Mouse (Mus musculus) adrenal gland, postnatal 14 days (tissue): Measurements from ENCODE around the gene Tldc1. TPM values are rescaled to one million over a fixed set of nuclear protein-coding genes. Genes with fewer than 3 reads are reported as not detected.

Source experiments
- DNase-seq: peaks from one replicate; pipeline ENCODE4 v3.0.0; 2021; ENCODE audit warnings: mixed read lengths
- total RNA-seq: library from RNA; stranded (reverse); gene quantifications from 2 replicates; pipeline ENCODE4 v1.2.3, GENCODE M21; 2021

Tldc1 gene
- total RNA-seq, 1 experiment from 2014 or later: 10.8 TPM

- DNase-seq: no peak
These were observed 12.3 kb downstream of the Tldc1 start for GRCm38 (mm10) chr8:119765761-119766444.

GRCm38 (mm10) chr8:119765311-119765710 is 12.9 kb downstream of the Tldc1 start:
- no peak for DNase-seq

GRCm38 (mm10) chr8:119762226-119763220 is 15.7 kb downstream of the Tldc1 start:
- no peak for DNase-seq

- no peak for DNase-seq
These were observed 16.5 kb downstream of the Tldc1 start for GRCm38 (mm10) chr8:119761692-119762091.

GRCm38 (mm10) chr8:119756538-119756937 is 21.7 kb downstream of the Tldc1 start:
- peak; percentile 34 for DNase-seq

GRCm38 (mm10) chr8:119756147-119756461 is 22.1 kb downstream of the Tldc1 start:
- DNase-seq: no peak

GRCm38 (mm10) chr8:119755238-119756146 is 22.7 kb downstream of the Tldc1 start:
- no peak for DNase-seq

GRCm38 (mm10) chr8:119744604-119745003 is 33.6 kb downstream of the Tldc1 start:
- no peak for DNase-seq

GRCm38 (mm10) chr8:119743291-119744026 is 34.8 kb downstream of the Tldc1 start:
- peak; percentile 56 for DNase-seq

GRCm38 (mm10) chr8:119742409-119742808 is 35.8 kb downstream of the Tldc1 start:
- DNase-seq: no peak

- no peak for DNase-seq
These were observed 37.6 kb downstream of the Tldc1 start for GRCm38 (mm10) chr8:119740634-119741033.

- DNase-seq: no peak
These were observed 39.9 kb downstream of the Tldc1 start for GRCm38 (mm10) chr8:119738129-119738907.

GRCm38 (mm10) chr8:119737093-119737900 is 40.9 kb downstream of the Tldc1 start:
- no peak for DNase-seq

GRCm38 (mm10) chr8:119736348-119736917 is 41.8 kb downstream of the Tldc1 start:
- DNase-seq: no peak

- DNase-seq: no peak
These were observed 46.1 kb downstream of the Tldc1 start for GRCm38 (mm10) chr8:119732072-119732471.

GRCm38 (mm10) chr8:119728351-119728895 is 49.8 kb downstream of the Tldc1 start:
- DNase-seq: peak; percentile 40

- DNase-seq: no peak
These were observed 51.1 kb downstream of the Tldc1 start for GRCm38 (mm10) chr8:119727093-119727492.

GRCm38 (mm10) chr8:119724596-119724995 is 53.6 kb downstream of the Tldc1 start:
- DNase-seq: peak; percentile 27

GRCm38 (mm10) chr8:119723676-119724075 is 54.5 kb downstream of the Tldc1 start:
- no peak for DNase-seq
